Mouse (Mus musculus) forebrain, embryonic 11.5 days (tissue): ENCODE data around the gene Ten1. TPM values are rescaled to one million over a fixed set of nuclear protein-coding genes. Genes with fewer than 3 reads are reported as not detected.

Source experiments
- ATAC-seq: fragments of 200-750 bp; cut with Nextera tagmentation; replicated peaks from 2 replicates; pipeline ENCODE4 v1.8.0; 2017; ENCODE audit warnings: moderate TSS enrichment; ENCODE audit not compliant: low FRiP score
- DNase-seq: peaks from one replicate; pipeline ENCODE4 v3.0.0-alpha.2; 2017; ENCODE audit warnings: low spot score
- H3K27ac ChIP-seq: fragments of 300-500 bp; sonication (generic); 2 replicates; pipeline ENCODE4 v1.5.1; 2014; ENCODE audit warnings: low read depth, low read length
- H3K27me3 ChIP-seq: fragments of 300-500 bp; sonication (generic); 2 replicates; pipeline ENCODE4 v1.6.1; 2014; ENCODE audit warnings: mild to moderate bottlenecking, low read length, mixed read lengths; ENCODE audit not compliant: control insufficient read depth, insufficient read depth
- H3K36me3 ChIP-seq: fragments of 300-500 bp; sonication (generic); 2 replicates; pipeline ENCODE4 v1.6.1; 2014; ENCODE audit warnings: mild to moderate bottlenecking, low read length, moderate library complexity, mixed read lengths; ENCODE audit not compliant: control insufficient read depth, insufficient read depth
- H3K4me1 ChIP-seq: fragments of 300-500 bp; sonication (generic); replicated peaks from 2 replicates; pipeline ENCODE4 v1.6.1; 2014; ENCODE audit warnings: low read length, mixed read lengths; ENCODE audit not compliant: control insufficient read depth, insufficient read depth
- H3K4me2 ChIP-seq: fragments of 300-500 bp; sonication (generic); 2 replicates; pipeline ENCODE4 v1.6.1; 2014; ENCODE audit warnings: low read depth, mild to moderate bottlenecking, low read length, moderate library complexity, mixed read lengths; ENCODE audit not compliant: severe bottlenecking
- H3K4me3 ChIP-seq: fragments of 300-500 bp; sonication (generic); 2 replicates; pipeline ENCODE4 v1.5.1; 2014; ENCODE audit warnings: low read depth, low read length
- H3K9ac ChIP-seq: fragments of 300-500 bp; sonication (generic); 2 replicates; pipeline ENCODE4 v1.6.1; 2014; ENCODE audit warnings: low read length
- H3K9me3 ChIP-seq: fragments of 300-500 bp; sonication (generic); 2 replicates; pipeline ENCODE4 v1.6.1; 2016; ENCODE audit warnings: low read length, mixed read lengths; ENCODE audit not compliant: control insufficient read depth
- WGBS: fragments of 180-500 bp; shearing (Covaris S2); extraction: QIAGEN DNeasy Blood & Tissue Kit; methylation state at CpG from one replicate; pipeline ENCODE4 v1.1.7; 2014; 5-methylcytosine and 5-hydroxymethylcytosine counted together
- polyA plus RNA-seq: library from polyadenylated mRNA; unstranded; fragments of >200 nt; fragmentation: Nextera tagmentation; extraction: Ambion mirVana; gene quantifications from 2 replicates; pipeline ENCODE4 v1.2.1, GENCODE M21; 2014

Ten1 gene
- polyA plus RNA-seq, 1 experiment from 2014 or later: 48.5 TPM

DNA sequence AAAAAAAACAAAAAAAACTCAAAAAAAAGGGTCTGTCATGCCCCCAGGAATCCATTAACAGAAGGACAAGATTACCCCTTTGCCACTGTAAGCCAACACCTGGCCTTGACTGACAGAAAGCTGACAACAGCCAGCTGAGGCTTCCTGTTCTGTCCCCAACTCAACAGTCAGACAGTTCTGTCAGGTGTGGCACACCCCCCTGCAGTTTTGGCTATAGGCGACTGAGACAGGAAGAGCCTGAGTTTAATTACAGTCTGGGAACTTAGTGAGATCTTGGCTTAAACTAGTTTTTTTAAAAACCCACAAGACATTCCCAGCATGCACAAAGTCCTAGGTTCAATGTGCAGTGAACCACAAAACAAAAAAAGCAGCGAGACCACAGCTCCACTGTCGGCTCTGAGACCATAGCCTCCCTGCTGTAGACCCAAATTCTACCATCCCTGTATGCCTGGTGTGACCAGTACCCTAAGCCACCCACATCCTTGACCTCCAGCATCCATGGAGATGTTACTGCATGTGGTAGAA, 54.5 kb downstream of the Ten1 start:
- H3K4me2 ChIP-seq: no peak overlapping the region
- H3K9ac ChIP-seq: no peak overlapping the region
- H3K4me3 ChIP-seq: no peak overlapping the region
- ATAC-seq (no peak), DNase-seq (no peak)
- H3K27me3 ChIP-seq: no peaks in the 10 kb centered on the region
- H3K27ac ChIP-seq: no peak overlapping the region
- peaks cover 8% of the 10 kb centered on the region for H3K36me3 ChIP-seq
- H3K9me3 ChIP-seq: no peaks in the 10 kb centered on the region
- 88% methylated on average over 3 of the region's 3 CpGs for WGBS
- H3K4me1 ChIP-seq: no peaks in the 10 kb centered on the region

DNA sequence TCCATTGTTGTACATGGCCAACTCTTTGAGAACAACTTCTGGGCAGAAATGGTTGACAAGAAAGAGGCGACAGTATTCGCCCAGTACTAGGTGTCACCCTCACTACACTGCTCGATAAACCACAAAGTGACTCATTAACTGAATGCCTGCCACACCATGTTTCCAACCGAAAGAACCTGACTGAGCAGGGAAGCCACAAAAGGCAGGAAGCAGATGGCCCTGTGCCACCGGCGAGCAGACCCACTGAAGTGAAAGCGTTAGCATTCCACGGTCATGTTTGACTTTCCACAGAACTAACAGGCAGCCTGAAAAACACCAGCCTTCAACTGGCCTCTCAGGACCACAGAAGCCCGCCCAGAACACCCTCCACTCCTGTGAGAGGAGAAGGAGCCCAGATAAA, 56.0 kb downstream of the Ten1 start:
- H3K4me2 ChIP-seq: no peak overlapping the region
- DNase-seq: no peak
- no peak overlapping the region for H3K4me3 ChIP-seq
- peaks cover 7% of the 10 kb centered on the region for H3K36me3 ChIP-seq
- H3K27me3 ChIP-seq: no peaks in the 10 kb centered on the region
- no peaks in the 10 kb centered on the region for H3K9me3 ChIP-seq
- no peak for ATAC-seq
- no peak overlapping the region for H3K27ac ChIP-seq
- 95% methylated on average over 9 of the region's 9 CpGs for WGBS
- no peaks in the 10 kb centered on the region for H3K4me1 ChIP-seq
- H3K9ac ChIP-seq: no peak overlapping the region

DNA sequence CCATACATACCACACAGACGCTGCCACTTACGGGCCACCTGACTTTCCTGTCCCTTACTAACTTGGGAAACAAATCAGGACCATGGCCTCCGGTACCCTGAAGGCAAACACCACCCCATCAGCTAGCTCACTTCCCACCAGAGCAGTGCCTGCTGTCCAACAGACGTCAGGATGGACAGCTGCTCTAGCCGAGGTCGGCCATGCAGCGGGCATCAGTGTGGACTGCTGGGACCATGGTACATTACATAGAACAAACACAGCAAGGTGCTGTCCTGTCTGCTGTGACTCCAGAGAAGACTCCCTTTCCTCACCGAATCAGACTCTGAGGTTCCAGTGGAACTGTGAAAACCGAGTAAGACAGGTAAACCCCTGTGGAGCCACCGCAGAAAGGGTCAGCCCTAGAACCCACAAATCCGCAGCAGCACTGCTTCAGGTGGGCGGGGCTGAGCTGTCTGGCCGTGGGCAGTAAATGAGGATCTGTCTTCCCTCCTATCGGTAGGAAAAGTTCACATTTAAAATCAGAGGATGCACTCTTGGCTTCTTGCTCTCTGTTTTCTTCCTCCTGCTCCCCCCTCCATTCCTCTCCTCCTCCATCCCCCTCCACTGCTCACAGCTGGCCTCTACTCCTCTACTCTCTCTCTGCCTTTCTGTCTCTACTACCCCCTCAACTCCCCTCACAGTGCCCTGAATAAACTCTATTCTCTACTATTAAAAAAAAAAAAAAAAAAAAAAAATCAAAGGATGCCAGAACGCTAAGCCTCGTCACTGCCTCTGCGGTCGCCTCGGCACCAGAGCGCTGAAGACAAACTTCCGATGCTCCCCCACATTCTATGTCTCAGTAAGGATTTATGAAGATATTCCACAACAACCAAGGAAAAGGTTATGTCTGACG, 56.7 kb downstream of the Ten1 start:
- no peak for DNase-seq
- Histone ChIP-seq H3K4me3 (no peak overlapping the region), H3K9ac (no peak overlapping the region), H3K9me3 (no peaks in the 10 kb centered on the region), H3K27ac (no peak overlapping the region), H3K36me3 (peaks cover 10% of the 10 kb centered on the region), H3K27me3 (no peaks in the 10 kb centered on the region), H3K4me1 (no peaks in the 10 kb centered on the region), H3K4me2 (no peak overlapping the region)
- 90% methylated on average over 22 of the region's 22 CpGs for WGBS
- ATAC-seq: no peak

DNA sequence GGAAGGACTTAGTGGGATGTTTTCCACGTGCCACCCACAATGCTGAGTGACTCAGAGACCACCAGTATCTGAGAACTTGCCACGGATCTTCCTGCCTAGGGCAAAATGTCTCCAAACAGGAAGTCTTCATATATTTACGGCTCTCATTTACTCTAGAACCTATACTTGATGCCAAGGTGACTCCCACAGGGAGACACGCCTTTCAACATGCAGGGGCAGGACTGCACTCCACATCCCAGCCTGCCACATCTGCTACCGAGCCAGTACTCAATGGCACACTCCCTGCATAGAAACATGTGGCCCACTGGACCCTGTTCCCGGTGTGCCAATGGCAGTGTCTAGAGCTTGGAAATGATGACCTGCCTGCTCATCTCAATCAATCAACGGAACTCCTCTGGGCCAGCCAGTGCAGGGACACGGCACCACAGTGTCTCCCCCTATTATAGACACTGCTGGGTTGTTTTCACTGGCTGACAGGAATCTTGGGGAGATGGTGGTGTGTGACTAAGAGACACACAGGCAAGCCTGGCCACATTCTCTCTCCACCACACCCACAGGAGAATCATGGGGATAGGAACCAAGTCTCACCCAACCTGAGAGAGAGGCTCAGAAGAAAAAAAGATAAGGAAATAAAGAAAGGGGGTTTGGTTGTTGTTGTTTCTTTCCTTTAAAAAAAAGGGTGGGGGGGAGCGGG, 57.5 kb downstream of the Ten1 start:
- no peaks in the 10 kb centered on the region for H3K27me3 ChIP-seq
- WGBS: 93% methylated on average over 9 of the region's 9 CpGs
- no peak overlapping the region for H3K9ac ChIP-seq
- H3K27ac ChIP-seq: no peak overlapping the region
- no peaks in the 10 kb centered on the region for H3K9me3 ChIP-seq
- no peak overlapping the region for H3K4me2 ChIP-seq
- ATAC-seq: no peak
- H3K4me3 ChIP-seq: no peak overlapping the region
- H3K4me1 ChIP-seq: no peaks in the 10 kb centered on the region
- peaks cover 14% of the 10 kb centered on the region for H3K36me3 ChIP-seq
- no peak for DNase-seq

DNA sequence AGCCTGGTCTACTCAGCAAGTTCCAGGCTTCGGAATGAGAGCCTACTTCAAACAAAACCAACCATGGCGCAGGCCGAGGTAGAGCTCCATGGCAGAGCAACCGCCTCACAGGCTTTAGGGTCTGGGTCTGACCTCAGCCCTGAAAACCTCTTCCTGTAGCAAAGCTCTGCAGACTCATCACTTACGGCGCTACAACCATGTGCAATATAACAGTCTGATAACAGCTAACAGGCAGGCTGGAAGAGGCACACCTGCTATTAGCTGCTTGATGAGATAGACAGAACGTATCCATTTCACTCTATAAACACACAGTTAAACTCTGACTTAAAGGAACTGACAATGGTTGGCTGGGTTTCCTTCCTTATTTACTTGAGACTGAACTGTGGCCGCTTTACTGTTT, 60.8 kb downstream of the Ten1 start:
- Histone ChIP-seq H3K4me3 (no peak overlapping the region), H3K9ac (no peak overlapping the region), H3K27ac (no peak overlapping the region), H3K4me2 (no peak overlapping the region), H3K4me1 (no peaks in the 10 kb centered on the region), H3K36me3 (peaks cover 21% of the 10 kb centered on the region), H3K9me3 (no peaks in the 10 kb centered on the region), H3K27me3 (no peaks in the 10 kb centered on the region)
- DNase-seq: no peak
- 95% methylated on average over 8 of the region's 8 CpGs for WGBS
- ATAC-seq: no peak

DNA sequence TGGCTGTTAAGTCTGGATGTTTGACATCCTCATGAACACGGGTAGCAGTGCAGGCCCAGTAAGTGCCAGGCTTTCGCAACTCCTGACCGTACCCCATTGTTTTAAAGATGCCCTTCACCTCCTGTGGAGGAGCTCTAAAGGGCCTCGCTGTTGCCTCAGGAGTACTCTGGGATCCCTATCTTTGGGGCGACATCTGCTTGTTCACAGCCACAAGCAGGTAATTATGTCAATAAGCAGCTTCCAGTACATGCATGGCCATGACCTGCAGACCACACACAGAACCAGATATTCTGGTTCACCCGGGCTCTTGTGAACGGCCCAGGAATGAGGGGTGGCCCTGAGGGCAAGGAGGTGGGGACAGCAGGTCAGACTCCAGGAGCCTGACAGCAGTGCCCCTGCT, 61.6 kb downstream of the Ten1 start:
- Histone ChIP-seq H3K27ac (no peak overlapping the region), H3K9ac (no peak overlapping the region), H3K4me1 (no peaks in the 10 kb centered on the region), H3K4me2 (no peak overlapping the region), H3K9me3 (no peaks in the 10 kb centered on the region), H3K4me3 (no peak overlapping the region), H3K27me3 (no peaks in the 10 kb centered on the region), H3K36me3 (peaks cover 21% of the 10 kb centered on the region)
- DNase-seq: no peak
- no peak for ATAC-seq
- 90% methylated on average over 7 of the region's 7 CpGs for WGBS

Other genes starting within 250 kb of the Ten1 start
- 0.57 and 0.72 TPM in 2 replicates for gene Itgb4, start 224.1 kb upstream of the Ten1 start, polyA plus RNA-seq
- gene Galk1, start 186.1 kb upstream of the Ten1 start, polyA plus RNA-seq: 142 and 151 TPM in 2 replicates
- gene H3f3b, start 170.9 kb upstream of the Ten1 start, polyA plus RNA-seq: 1,836 and 1,931 TPM in 2 replicates
- 40.7 and 48.5 TPM in 2 replicates for gene Unk, start 168.5 kb upstream of the Ten1 start, polyA plus RNA-seq
- gene Unc13d, start 120.9 kb upstream of the Ten1 start, polyA plus RNA-seq: 1.6 and 2.2 TPM in 2 replicates
- 100.0 and 111 TPM in 2 replicates for gene Wbp2, start 111.9 kb upstream of the Ten1 start, polyA plus RNA-seq
- 3.4 and 3.8 TPM in 2 replicates for gene Trim47, start 71.6 kb upstream of the Ten1 start, polyA plus RNA-seq
- gene Trim65, start 67.7 kb upstream of the Ten1 start, polyA plus RNA-seq: 1.8 and 1.9 TPM in 2 replicates
- 98.0 and 109 TPM in 2 replicates for gene Mrpl38, start 60.0 kb upstream of the Ten1 start, polyA plus RNA-seq
- gene Fbf1, start 30.7 kb upstream of the Ten1 start, polyA plus RNA-seq: 52.8 and 60.3 TPM in 2 replicates
- gene Acox1, start 190 bp downstream of the Ten1 start, polyA plus RNA-seq: 28.0 and 30.2 TPM in 2 replicates
- gene Evpl, start 39.2 kb downstream of the Ten1 start, polyA plus RNA-seq: 0.61 and 0.80 TPM in 2 replicates
- gene Srp68, start 75.4 kb downstream of the Ten1 start, polyA plus RNA-seq: 81.2 and 83.6 TPM in 2 replicates
- gene Galr2, start 82.1 kb downstream of the Ten1 start, polyA plus RNA-seq: 0.27 TPM in 1 of 2 replicates, not detected in the other
- gene Exoc7, start 108.4 kb downstream of the Ten1 start, polyA plus RNA-seq: 67.8 and 71.1 TPM in 2 replicates
- gene Foxj1, start 136.5 kb downstream of the Ten1 start, polyA plus RNA-seq: 5.3 and 6.8 TPM in 2 replicates
- gene Rnf157, start 214.2 kb downstream of the Ten1 start, polyA plus RNA-seq: 25.0 and 26.1 TPM in 2 replicates
- 80.2 and 83.7 TPM in 2 replicates for gene Ubald2, start 235.2 kb downstream of the Ten1 start, polyA plus RNA-seq